Mouse (Mus musculus): ENCODE measurements around the gene Atp4a. TPM values are rescaled to one million over a fixed set of nuclear protein-coding genes. Genes with fewer than 3 reads are reported as not detected.

The Atp4a gene
- not detected in 2 replicates for polyA plus RNA-seq (2012)

GRCm38 (mm10) chr7:30711942-30712341 is at the start of gene Atp4a:
Atp4a (plus strand) TSS chr7:30712209.
- no peak within 1 kb of the TSS for H3K4me3 ChIP-seq (replicated peaks)
- TF ChIP-seq TAL1 (IDR thresholded peaks at IDR 0.05; ENCODE audit: low read length) (no peak), GATA1 (IDR thresholded peaks at IDR 0.05; ENCODE audit: low read length) (no peak)
- peaks cover 27% of the 10 kb centered on the region for H3K27me3 ChIP-seq (ENCODE audit: control insufficient read depth)
- H3K9me3 ChIP-seq (ENCODE audit: control insufficient read depth, low read length), result no peaks in the 10 kb centered on the region
- peaks cover 21% of the 10 kb centered on the region for H3K4me1 ChIP-seq (ENCODE audit: control insufficient read depth)
- H3K36me3 ChIP-seq (ENCODE audit: control insufficient read depth), result no peaks in the 10 kb centered on the region

- peaks cover 10% of the 10 kb centered on the region for H3K27me3 ChIP-seq (ENCODE audit: control insufficient read depth)
- H3K4me1 ChIP-seq (ENCODE audit: control insufficient read depth), result peaks cover 23% of the 10 kb centered on the region
- H3K36me3 ChIP-seq (ENCODE audit: control insufficient read depth), result peaks cover 38% of the 10 kb centered on the region
- peak within 1 kb of the TSS; percentile 90 for H3K4me3 ChIP-seq (replicated peaks)
- no peak for TF ChIP-seq TAL1 (IDR thresholded peaks at IDR 0.05; ENCODE audit: low read length)
- no peaks in the 10 kb centered on the region for H3K9me3 ChIP-seq (ENCODE audit: control insufficient read depth, low read length)
Measured at GRCm38 (mm10) chr7:30664529-30665200, 47.3 kb upstream of the Atp4a start, which contains the start of gene Haus5. Haus5 (minus strand) TSS chr7:30664994.

GRCm38 (mm10) chr7:30665321-30665720 is 46.7 kb upstream of the Atp4a start:
- Histone ChIP-seq H3K4me3 (replicated peaks) (peak overlapping the region; percentile 90), H3K4me1 (ENCODE audit: control insufficient read depth) (peaks cover 23% of the 10 kb centered on the region), H3K36me3 (ENCODE audit: control insufficient read depth) (peaks cover 32% of the 10 kb centered on the region), H3K27me3 (ENCODE audit: control insufficient read depth) (peaks cover 10% of the 10 kb centered on the region), H3K9me3 (ENCODE audit: control insufficient read depth, low read length) (no peaks in the 10 kb centered on the region)
- TF ChIP-seq TAL1 (IDR thresholded peaks at IDR 0.05; ENCODE audit: low read length), result no peak
- TF ChIP-seq GATA1 (IDR thresholded peaks at IDR 0.05; ENCODE audit: low read length), result no peak

- Histone ChIP-seq H3K9me3 (ENCODE audit: control insufficient read depth, low read length) (no peaks in the 10 kb centered on the region), H3K36me3 (ENCODE audit: control insufficient read depth) (no peaks in the 10 kb centered on the region), H3K4me3 (replicated peaks) (no peak overlapping the region), H3K27me3 (ENCODE audit: control insufficient read depth) (peaks cover 10% of the 10 kb centered on the region), H3K4me1 (ENCODE audit: control insufficient read depth) (peaks cover 13% of the 10 kb centered on the region)
- TF ChIP-seq TAL1 (IDR thresholded peaks at IDR 0.05; ENCODE audit: low read length) (no peak), GATA1 (IDR thresholded peaks at IDR 0.05; ENCODE audit: low read length) (no peak)
Measured at GRCm38 (mm10) chr7:30669229-30669628, 42.8 kb upstream of the Atp4a start.

GRCm38 (mm10) chr7:30671480-30671879 is 40.5 kb upstream of the Atp4a start, which contains the start of gene Pmis2:
Pmis2 (minus strand) TSS chr7:30671605.
- Histone ChIP-seq H3K27me3 (ENCODE audit: control insufficient read depth) (peaks cover 8% of the 10 kb centered on the region), H3K9me3 (ENCODE audit: control insufficient read depth, low read length) (no peaks in the 10 kb centered on the region), H3K4me1 (ENCODE audit: control insufficient read depth) (no peaks in the 10 kb centered on the region), H3K4me3 (replicated peaks) (no peak within 1 kb of the TSS), H3K36me3 (ENCODE audit: control insufficient read depth) (no peaks in the 10 kb centered on the region)
- TF ChIP-seq GATA1 (IDR thresholded peaks at IDR 0.05; ENCODE audit: low read length) (no peak), TAL1 (IDR thresholded peaks at IDR 0.05; ENCODE audit: low read length) (no peak)

- H3K4me3 ChIP-seq (replicated peaks), result no peak overlapping the region
- no peaks in the 10 kb centered on the region for H3K9me3 ChIP-seq (ENCODE audit: control insufficient read depth, low read length)
- H3K27me3 ChIP-seq (ENCODE audit: control insufficient read depth), result no peaks in the 10 kb centered on the region
- TF ChIP-seq TAL1 (IDR thresholded peaks at IDR 0.05; ENCODE audit: low read length) (no peak), GATA1 (IDR thresholded peaks at IDR 0.05; ENCODE audit: low read length) (no peak)
- H3K4me1 ChIP-seq (ENCODE audit: control insufficient read depth), result no peaks in the 10 kb centered on the region
- no peaks in the 10 kb centered on the region for H3K36me3 ChIP-seq (ENCODE audit: control insufficient read depth)
Measured at GRCm38 (mm10) chr7:30678263-30678975, 33.6 kb upstream of the Atp4a start.

- Histone ChIP-seq H3K27me3 (ENCODE audit: control insufficient read depth) (no peaks in the 10 kb centered on the region), H3K4me1 (ENCODE audit: control insufficient read depth) (no peaks in the 10 kb centered on the region), H3K9me3 (ENCODE audit: control insufficient read depth, low read length) (no peaks in the 10 kb centered on the region), H3K4me3 (replicated peaks) (no peak overlapping the region), H3K36me3 (ENCODE audit: control insufficient read depth) (no peaks in the 10 kb centered on the region)
- TF ChIP-seq GATA1 (IDR thresholded peaks at IDR 0.05; ENCODE audit: low read length) (no peak), TAL1 (IDR thresholded peaks at IDR 0.05; ENCODE audit: low read length) (no peak)
Measured at GRCm38 (mm10) chr7:30681897-30682296, 30.1 kb upstream of the Atp4a start.

- no peaks in the 10 kb centered on the region for H3K36me3 ChIP-seq (ENCODE audit: control insufficient read depth)
- no peak for TF ChIP-seq GATA1 (IDR thresholded peaks at IDR 0.05; ENCODE audit: low read length)
- no peak for TF ChIP-seq TAL1 (IDR thresholded peaks at IDR 0.05; ENCODE audit: low read length)
- H3K27me3 ChIP-seq (ENCODE audit: control insufficient read depth), result no peaks in the 10 kb centered on the region
- H3K9me3 ChIP-seq (ENCODE audit: control insufficient read depth, low read length), result no peaks in the 10 kb centered on the region
- no peaks in the 10 kb centered on the region for H3K4me1 ChIP-seq (ENCODE audit: control insufficient read depth)
- H3K4me3 ChIP-seq (replicated peaks), result no peak overlapping the region
Measured at GRCm38 (mm10) chr7:30683425-30683824, 28.6 kb upstream of the Atp4a start.

GRCm38 (mm10) chr7:30688325-30688724 is 23.7 kb upstream of the Atp4a start:
- no peak overlapping the region for H3K4me3 ChIP-seq (replicated peaks)
- no peaks in the 10 kb centered on the region for H3K9me3 ChIP-seq (ENCODE audit: control insufficient read depth, low read length)
- no peaks in the 10 kb centered on the region for H3K4me1 ChIP-seq (ENCODE audit: control insufficient read depth)
- TF ChIP-seq GATA1 (IDR thresholded peaks at IDR 0.05; ENCODE audit: low read length) (no peak), TAL1 (IDR thresholded peaks at IDR 0.05; ENCODE audit: low read length) (no peak)
- no peaks in the 10 kb centered on the region for H3K36me3 ChIP-seq (ENCODE audit: control insufficient read depth)
- H3K27me3 ChIP-seq (ENCODE audit: control insufficient read depth), result no peaks in the 10 kb centered on the region
